Mouse (Mus musculus): ENCODE data around the gene Kmt2d.

DNA sequence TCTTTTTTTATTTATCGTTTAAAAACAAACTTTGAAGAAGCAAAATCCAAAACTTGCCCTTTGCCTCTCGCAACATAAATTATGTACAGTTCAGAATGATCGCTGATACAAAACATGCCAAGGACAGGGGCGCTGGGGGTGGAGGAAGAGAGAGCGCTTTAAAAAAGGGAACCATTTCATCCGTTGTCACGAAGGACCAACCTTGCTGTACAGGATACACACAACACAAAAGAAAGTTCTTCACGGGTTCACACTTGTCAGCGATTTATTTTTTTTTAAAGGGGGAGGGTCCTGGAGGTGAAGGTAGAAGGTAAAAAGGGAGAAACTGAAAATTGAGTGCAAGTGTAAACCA is 39.3 kb downstream of the Kmt2d start:
- TF ChIP-seq CTCF (IDR thresholded peaks at IDR 0.05; ENCODE audit: low read depth) (no peak), EP300 (optimal IDR thresholded peaks at IDR 0.05) (no peak)
